Mouse (Mus musculus) myocyte (in vitro differentiated cells): ENCODE results near the gene Chst15. TPM values are rescaled to one million over a fixed set of nuclear protein-coding genes. Genes with fewer than 3 reads are reported as not detected.

Experiments
- H3K27me3 ChIP-seq: one replicate; pipeline ENCODE4 v1.6.1; 2011; ENCODE audit not compliant: control insufficient read depth, insufficient read depth, insufficient read length
- H3K36me3 ChIP-seq: one replicate; pipeline ENCODE4 v1.6.1; 2011; ENCODE audit not compliant: control insufficient read depth, insufficient read depth
- H3K4me2 ChIP-seq: one replicate; pipeline ENCODE4 v1.6.1; 2011; ENCODE audit warnings: low read depth, control low read depth
- H3K4me3 ChIP-seq: one replicate; pipeline ENCODE4 v1.5.1; 2011; ENCODE audit warnings: mild to moderate bottlenecking, control low read depth, moderate library complexity
- H3K79me2 ChIP-seq: one replicate; pipeline ENCODE4 v1.6.1; 2011; ENCODE audit not compliant: control insufficient read depth, insufficient read depth
- H3ac ChIP-seq: one replicate; pipeline ENCODE4 v1.6.1; 2011; ENCODE audit not compliant: control insufficient read depth, insufficient read length
- CEBPB ChIP-seq: IDR thresholded peaks from 2 replicates; pipeline ENCODE4 v1.6.1; 2011; ENCODE audit warnings: mild to moderate bottlenecking, moderate library complexity; ENCODE audit not compliant: poor library complexity, insufficient read depth, severe bottlenecking
- E2F4 ChIP-seq: IDR thresholded peaks from one replicate; pipeline ENCODE4 v1.6.1; 2011; ENCODE audit warnings: mild to moderate bottlenecking, control low read depth, moderate library complexity; ENCODE audit not compliant: insufficient read depth
- MAX ChIP-seq: IDR thresholded peaks from one replicate; pipeline ENCODE4 v1.6.1; 2011; ENCODE audit warnings: low read depth, mild to moderate bottlenecking, control low read depth
- MYOD1 ChIP-seq, 3 experiments: IDR thresholded peaks; one replicate each; pipeline ENCODE4 v1.6.1; 2011; ENCODE audit warnings: control low read depth in 2 of 3, low read depth in 2 of 3, mild to moderate bottlenecking in 2 of 3, moderate library complexity in 1 of 3; ENCODE audit not compliant: insufficient read length in 2 of 3, control insufficient read depth in 1 of 3
- MYOG ChIP-seq, 3 experiments: IDR thresholded peaks; one replicate each; pipeline ENCODE4 v1.6.1; 2011; ENCODE audit warnings: control low read depth in 2 of 3, low read depth in 2 of 3, mild to moderate bottlenecking in 2 of 3; ENCODE audit not compliant: insufficient read length in 2 of 3, control insufficient read depth in 1 of 3, insufficient read depth in 1 of 3
- POLR2A ChIP-seq: IDR thresholded peaks from one replicate; pipeline ENCODE4 v1.6.1; 2011; ENCODE audit warnings: low read depth, mild to moderate bottlenecking, control low read depth, moderate library complexity; ENCODE audit not compliant: insufficient read length
- POLR2AphosphoS2 ChIP-seq: IDR thresholded peaks from one replicate; pipeline ENCODE4 v1.6.1; 2011; ENCODE audit warnings: low read depth, control low read depth; ENCODE audit not compliant: insufficient read length
- REST ChIP-seq: IDR thresholded peaks from one replicate; pipeline ENCODE4 v1.6.1; 2011; ENCODE audit warnings: mild to moderate bottlenecking, control low read depth, moderate library complexity; ENCODE audit not compliant: insufficient read depth, insufficient read length
- SRF ChIP-seq: IDR thresholded peaks from one replicate; pipeline ENCODE4 v1.6.1; 2011; ENCODE audit warnings: low read depth; ENCODE audit not compliant: control insufficient read depth, insufficient read length
- TCF12 ChIP-seq: IDR thresholded peaks from one replicate; pipeline ENCODE4 v1.6.1; 2011; ENCODE audit warnings: mild to moderate bottlenecking, control low read depth; ENCODE audit not compliant: poor library complexity, insufficient read depth, severe bottlenecking
- TCF3 ChIP-seq: IDR thresholded peaks from one replicate; pipeline ENCODE4 v1.6.1; 2011; ENCODE audit warnings: low read depth, control low read depth; ENCODE audit not compliant: insufficient read length
- USF1 ChIP-seq: IDR thresholded peaks from one replicate; pipeline ENCODE4 v1.6.1; 2011; ENCODE audit warnings: low read depth, mild to moderate bottlenecking, control low read depth, moderate library complexity
- polyA plus RNA-seq: library from polyadenylated mRNA; unstranded; fragments of >200 nt; fragmentation: generic; extraction: Trizol; gene quantifications from one replicate; pipeline ENCODE4 v1.2.1, GENCODE M21; 2012; ENCODE audit warnings: missing spikeins

Gene Chst15
- polyA plus RNA-seq, 1 experiment: 13.4 TPM

DNA sequence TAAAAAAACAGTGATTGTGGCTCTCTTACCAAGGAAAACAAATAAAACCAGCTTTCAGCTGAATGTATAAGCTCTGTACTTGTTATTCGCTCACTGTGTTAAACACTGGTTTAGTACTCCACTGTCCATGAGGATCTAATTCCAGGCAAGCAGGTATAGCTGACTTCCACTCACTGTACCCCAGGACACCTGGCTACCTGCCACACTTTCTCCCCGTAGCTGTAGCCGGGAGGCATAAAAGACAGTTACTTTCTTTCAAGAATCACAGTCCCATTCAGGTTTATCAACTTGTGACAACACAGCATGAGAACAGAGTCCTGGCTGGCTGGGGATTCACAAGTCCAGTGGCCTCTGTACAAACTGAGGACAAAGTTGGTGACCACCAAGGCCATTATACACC is 20.9 kb downstream of the Chst15 start:
- Histone ChIP-seq H3ac (no peak overlapping the region), H3K4me2 (no peak overlapping the region), H3K36me3 (no peaks in the 10 kb centered on the region)

DNA sequence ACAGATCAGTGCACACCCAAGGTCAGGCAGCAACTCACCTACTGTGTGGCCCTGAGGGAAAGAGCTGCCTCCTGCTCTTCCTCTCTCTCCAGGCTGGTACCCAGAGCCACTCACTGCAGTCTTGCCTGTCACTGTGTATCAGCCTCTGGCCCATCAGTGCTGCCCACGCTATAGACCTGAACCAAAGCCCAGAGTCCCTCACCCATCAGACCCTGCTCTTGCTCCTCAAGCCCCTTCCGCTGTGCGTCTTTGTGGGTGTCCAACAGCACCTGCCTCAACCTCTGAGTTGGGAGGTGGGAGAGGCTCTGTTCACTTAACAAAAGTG is 29.7 kb downstream of the Chst15 start:
- no peak overlapping the region for H3ac ChIP-seq
- H3K4me3 ChIP-seq: no peak overlapping the region
- no peaks in the 10 kb centered on the region for H3K27me3 ChIP-seq
- H3K36me3 ChIP-seq: no peaks in the 10 kb centered on the region
- peaks cover 62% of the 10 kb centered on the region for H3K79me2 ChIP-seq
- H3K4me2 ChIP-seq: peak overlapping the region; percentile 42
- no peak for TF ChIP-seq E2F4

More for the DNA sequence above, 20.9 kb downstream of the Chst15 start:
- H3K27me3 ChIP-seq: no peaks in the 10 kb centered on the region
- peaks cover 78% of the 10 kb centered on the region for H3K79me2 ChIP-seq
- TF ChIP-seq USF1 (no peak), MAX (no peak), POLR2AphosphoS2 (no peak), TCF12 (no peak), POLR2A (no peak), MYOD1 (IDR thresholded peaks at IDR 0.05; ENCODE audit: control insufficient read depth in 1 of 3, insufficient read length in 2 of 3, low read depth in 2 of 3) (no peak), TCF3 (no peak)
- no peak overlapping the region for H3K4me3 ChIP-seq

DNA sequence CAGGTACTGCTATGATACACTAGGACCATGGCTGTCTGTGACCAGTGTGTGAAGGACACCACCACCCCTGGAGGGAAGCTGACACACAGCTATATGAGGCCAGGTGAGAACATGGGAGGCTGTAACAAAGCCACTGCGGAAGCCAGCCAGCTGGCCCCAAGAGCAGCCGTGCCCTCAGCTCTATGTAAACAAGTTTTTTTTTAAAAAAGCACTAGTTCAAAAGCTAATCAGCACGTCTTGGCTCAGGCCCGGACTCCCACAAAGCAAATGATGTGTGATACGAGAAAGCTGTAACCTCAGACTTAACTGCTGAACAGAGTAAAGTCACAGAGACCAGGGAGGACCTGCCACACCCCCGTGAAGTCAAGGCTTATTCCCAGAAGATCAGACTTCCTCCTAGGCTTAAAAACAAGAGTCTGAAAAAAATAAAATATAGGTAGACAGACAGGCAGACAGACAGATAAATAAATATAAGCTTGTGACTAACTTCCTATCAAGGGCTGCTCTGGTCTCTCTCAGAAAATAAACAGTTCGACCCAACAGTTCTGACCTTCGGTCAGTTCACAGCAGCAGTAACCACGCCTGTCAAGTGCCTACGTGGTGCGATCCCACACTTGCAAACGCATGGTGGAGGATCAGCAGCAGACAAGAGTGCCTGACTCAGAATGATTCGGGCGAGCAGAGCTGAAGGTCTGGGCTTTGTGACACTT is 30.2 kb downstream of the Chst15 start:
- Histone ChIP-seq H3K4me3 (no peak overlapping the region), H3K27me3 (no peaks in the 10 kb centered on the region), H3ac (no peak overlapping the region), H3K4me2 (peak overlapping the region; percentile 42), H3K36me3 (no peaks in the 10 kb centered on the region), H3K79me2 (peaks cover 59% of the 10 kb centered on the region)
- TF ChIP-seq MYOG (IDR thresholded peaks at IDR 0.05; ENCODE audit: control insufficient read depth in 1 of 3, insufficient read depth in 1 of 3, insufficient read length in 2 of 3, low read depth in 2 of 3) (peak in 1 of 3 experiments; percentile 35), SRF (no peak)

DNA sequence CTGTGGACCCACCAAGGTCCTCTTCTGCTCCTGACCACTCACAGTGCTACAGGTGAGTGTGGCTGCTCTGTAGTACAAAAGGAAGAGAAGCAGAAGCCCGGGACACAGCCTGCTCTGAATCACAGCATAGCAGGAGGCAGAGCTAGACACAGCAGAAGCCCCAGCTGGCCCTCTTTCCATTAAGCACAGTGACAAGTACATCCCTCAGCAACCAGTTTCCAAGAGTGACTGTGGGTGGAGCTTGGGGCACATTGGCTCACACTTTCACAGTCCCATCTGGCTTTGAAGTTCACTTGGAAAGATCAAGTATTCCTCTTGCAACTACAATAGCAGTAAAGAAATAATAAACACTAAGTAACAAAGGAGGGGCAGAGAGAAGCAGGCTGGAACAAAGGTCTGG is 32.2 kb downstream of the Chst15 start:
- peaks cover 58% of the 10 kb centered on the region for H3K79me2 ChIP-seq
- no peak overlapping the region for H3K4me3 ChIP-seq
- no peaks in the 10 kb centered on the region for H3K36me3 ChIP-seq
- TF ChIP-seq MYOD1 (IDR thresholded peaks at IDR 0.05; ENCODE audit: control insufficient read depth in 1 of 3, insufficient read length in 2 of 3, low read depth in 2 of 3) (no peak), SRF (no peak), POLR2AphosphoS2 (no peak), REST (no peak), CEBPB (no peak), USF1 (no peak), E2F4 (no peak), TCF3 (no peak), MAX (no peak), POLR2A (no peak)
- H3K27me3 ChIP-seq: no peaks in the 10 kb centered on the region
- no peak overlapping the region for H3K4me2 ChIP-seq
- H3ac ChIP-seq: no peak overlapping the region

DNA sequence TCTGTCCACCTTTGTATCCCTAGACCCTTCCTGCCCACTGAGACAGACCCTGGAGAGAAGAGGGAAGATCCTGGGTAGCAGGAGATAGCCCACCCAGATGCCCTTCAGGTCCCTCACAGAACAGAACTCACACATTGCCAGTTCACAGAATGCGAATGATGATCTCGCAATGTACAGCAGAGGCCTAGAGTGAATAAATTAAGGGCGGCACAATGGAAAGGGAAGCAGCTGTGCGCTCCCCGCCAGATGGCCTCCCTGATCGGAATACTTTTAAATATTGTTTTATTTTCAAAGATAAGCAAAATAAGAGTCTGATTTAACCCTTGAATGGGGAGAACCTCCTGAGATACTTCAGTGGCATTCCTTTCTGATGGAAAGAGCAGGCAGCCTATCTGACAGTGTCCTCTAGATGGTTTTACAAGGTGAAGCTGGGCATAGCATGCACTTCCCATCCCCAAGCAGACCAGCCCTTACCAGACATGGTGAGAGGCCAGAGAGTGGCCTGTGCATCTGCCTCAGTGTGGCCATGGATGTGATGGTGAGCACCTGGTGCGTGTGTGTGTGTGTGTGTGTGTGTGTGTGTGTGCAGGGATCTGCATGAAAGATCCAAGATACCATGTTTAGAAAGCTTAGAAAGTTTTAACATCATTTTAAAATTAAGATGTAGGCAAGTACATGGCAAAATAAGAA is 32.8 kb downstream of the Chst15 start:
- TF ChIP-seq MYOD1 (IDR thresholded peaks at IDR 0.05; ENCODE audit: control insufficient read depth in 1 of 3, insufficient read length in 2 of 3, low read depth in 2 of 3): no peak
- TF ChIP-seq TCF12: no peak
- no peak for TF ChIP-seq POLR2AphosphoS2
- TF ChIP-seq SRF: no peak
- TF ChIP-seq TCF3: no peak
- TF ChIP-seq USF1: no peak
- TF ChIP-seq MAX: no peak
- Histone ChIP-seq H3K27me3 (no peaks in the 10 kb centered on the region), H3K79me2 (peaks cover 57% of the 10 kb centered on the region), H3K4me2 (no peak overlapping the region), H3K4me3 (no peak overlapping the region), H3ac (no peak overlapping the region), H3K36me3 (peaks cover 5% of the 10 kb centered on the region)

DNA sequence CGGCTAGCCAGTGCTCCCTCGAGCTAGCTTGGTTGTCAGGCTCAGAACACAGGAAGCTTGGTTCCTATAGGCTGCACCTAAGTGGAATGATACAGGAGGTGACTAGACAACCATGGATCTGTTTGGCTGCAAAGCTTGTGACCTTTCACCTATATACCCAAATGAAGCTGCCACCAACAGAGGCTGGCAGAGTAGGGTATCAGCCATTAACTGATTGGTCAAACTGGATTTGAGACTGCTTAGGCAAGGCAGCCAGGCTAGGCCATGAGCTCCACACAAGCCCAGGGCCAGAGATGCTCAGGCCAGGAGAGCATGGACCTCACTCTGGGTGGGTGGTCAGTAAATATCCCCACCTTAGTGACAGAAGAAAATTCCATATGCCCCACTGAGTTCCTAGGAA is 34.5 kb downstream of the Chst15 start:
- TF ChIP-seq TCF3 (no peak), POLR2AphosphoS2 (no peak), SRF (no peak), CEBPB (no peak), REST (no peak), MYOG (IDR thresholded peaks at IDR 0.05; ENCODE audit: control insufficient read depth in 1 of 3, insufficient read depth in 1 of 3, insufficient read length in 2 of 3, low read depth in 2 of 3) (no peak), MAX (no peak), E2F4 (no peak), MYOD1 (IDR thresholded peaks at IDR 0.05; ENCODE audit: control insufficient read depth in 1 of 3, insufficient read length in 2 of 3, low read depth in 2 of 3) (no peak), POLR2A (no peak), TCF12 (no peak)
- Histone ChIP-seq H3K27me3 (no peaks in the 10 kb centered on the region), H3K36me3 (peaks cover 7% of the 10 kb centered on the region), H3K4me3 (no peak overlapping the region), H3K4me2 (no peak overlapping the region), H3K79me2 (peaks cover 54% of the 10 kb centered on the region), H3ac (no peak overlapping the region)
